Mouse (Mus musculus) lung, embryonic 14.5 days (tissue): ENCODE measurements at regions not wholly inside any gene's neighbourhood (a gene's known extent, or its start where the extent isn't known, plus 50 kb on each side); places are given as distances from the start of the nearest gene placed in this dataset.

ENCODE experiments used
- ATAC-seq: fragments of 200-750 bp; cut with Nextera tagmentation; 2 replicates; pipeline ENCODE4 v1.8.0; 2017; ENCODE audit warnings: mild to moderate bottlenecking, moderate TSS enrichment, moderate library complexity; ENCODE audit not compliant: insufficient read depth
- DNase-seq: peaks from one replicate; pipeline ENCODE4 v3.0.0-alpha.2; 2015
- H3K27ac ChIP-seq: fragments of 300-500 bp; sonication (generic); 2 replicates; pipeline ENCODE4 v1.5.1; 2014; ENCODE audit warnings: low read depth, mild to moderate bottlenecking, moderate library complexity
- H3K27me3 ChIP-seq: fragments of 300-500 bp; sonication (generic); 2 replicates; pipeline ENCODE4 v1.6.1; 2014; ENCODE audit warnings: low read length, control low read depth; ENCODE audit not compliant: insufficient read depth
- H3K36me3 ChIP-seq: fragments of 300-500 bp; sonication (generic); 2 replicates; pipeline ENCODE4 v1.6.1; 2014; ENCODE audit warnings: control low read depth; ENCODE audit not compliant: insufficient read depth
- H3K4me1 ChIP-seq: fragments of 300-500 bp; sonication (generic); 2 replicates; pipeline ENCODE4 v1.6.1; 2014; ENCODE audit warnings: antibody characterized with exemption, control low read depth; ENCODE audit not compliant: insufficient read depth
- H3K4me2 ChIP-seq: fragments of 300-500 bp; sonication (generic); 2 replicates; pipeline ENCODE4 v1.6.1; 2014; ENCODE audit warnings: mild to moderate bottlenecking
- H3K4me3 ChIP-seq: fragments of 300-500 bp; sonication (generic); 2 replicates; pipeline ENCODE4 v1.5.1; 2014; ENCODE audit warnings: low read depth, low read length
- H3K9ac ChIP-seq: fragments of 300-500 bp; sonication (generic); 2 replicates; pipeline ENCODE4 v1.6.1; 2014
- H3K9me3 ChIP-seq: fragments of 300-500 bp; sonication (generic); 2 replicates; pipeline ENCODE4 v1.6.1; 2016; ENCODE audit warnings: low read depth, low read length, control low read depth
- CTCF ChIP-seq: IDR thresholded peaks from 2 replicates; pipeline ENCODE4 v1.5.1; 2016; ENCODE audit warnings: antibody characterized with exemption, low read depth
- WGBS: fragments of 180-500 bp; shearing (Covaris S2); extraction: QIAGEN DNeasy Blood & Tissue Kit; methylation state at CpG from one replicate; pipeline ENCODE4 v1.1.7; 2014; 5-methylcytosine and 5-hydroxymethylcytosine counted together

DNA sequence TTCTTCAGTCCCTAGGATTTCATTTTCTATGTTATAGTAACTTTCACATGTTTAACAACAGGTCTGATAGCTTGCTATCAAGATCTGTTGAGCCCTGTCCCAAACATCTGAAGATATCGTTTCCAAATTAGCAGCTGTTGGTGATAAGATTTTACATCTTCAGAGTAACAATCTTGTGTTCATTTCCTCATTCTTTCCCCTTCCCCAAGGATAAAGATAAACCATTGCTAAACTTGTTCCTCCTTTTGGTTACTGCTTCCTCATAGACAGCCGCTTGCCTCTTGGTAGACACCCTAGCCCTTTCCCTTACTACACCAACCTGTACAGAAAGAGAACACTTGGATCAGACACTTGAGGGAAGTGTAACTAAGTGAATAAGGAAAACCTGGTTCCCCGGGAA is 58.6 kb downstream of the Kcnrg start:
- 74% methylated on average over 3 of the region's 3 CpGs for WGBS
- ATAC-seq (no peak), DNase-seq (no peak)
- Histone ChIP-seq H3K36me3 (no peaks in the 10 kb centered on the region), H3K9ac (no peak overlapping the region), H3K4me1 (no peaks in the 10 kb centered on the region), H3K4me3 (no peak overlapping the region), H3K4me2 (no peak overlapping the region), H3K27ac (no peak overlapping the region), H3K9me3 (no peaks in the 10 kb centered on the region), H3K27me3 (no peaks in the 10 kb centered on the region)
- no peak for TF ChIP-seq CTCF

DNA sequence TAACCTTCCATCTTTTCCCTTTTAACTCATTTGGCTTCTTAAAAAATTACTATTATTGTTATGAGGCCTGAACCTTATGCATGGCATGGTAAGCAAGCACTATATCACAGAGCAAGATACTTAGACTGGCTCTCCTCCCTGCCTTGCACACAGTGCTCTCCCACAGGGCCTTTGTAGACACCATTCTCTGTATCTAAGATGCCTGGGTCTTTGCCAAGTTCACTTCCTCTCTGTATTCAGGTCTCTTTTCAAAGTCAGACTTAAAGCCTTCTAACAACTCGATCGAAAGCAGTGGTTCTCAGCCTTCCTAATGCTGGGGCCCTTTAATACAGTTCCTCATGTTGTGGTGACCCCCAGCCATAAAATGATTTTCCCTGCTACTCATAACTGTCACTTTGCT is 65.9 kb downstream of the Kcnrg start:
- Histone ChIP-seq H3K27me3 (no peaks in the 10 kb centered on the region), H3K36me3 (no peaks in the 10 kb centered on the region), H3K27ac (no peak overlapping the region), H3K4me2 (no peak overlapping the region), H3K9me3 (no peaks in the 10 kb centered on the region), H3K4me3 (no peak overlapping the region), H3K9ac (no peak overlapping the region), H3K4me1 (no peaks in the 10 kb centered on the region)
- WGBS, result 55% methylated on average over 2 of the region's 2 CpGs
- ATAC-seq, result no peak
- no peak for TF ChIP-seq CTCF
- DNase-seq, result peak; percentile 31

DNA sequence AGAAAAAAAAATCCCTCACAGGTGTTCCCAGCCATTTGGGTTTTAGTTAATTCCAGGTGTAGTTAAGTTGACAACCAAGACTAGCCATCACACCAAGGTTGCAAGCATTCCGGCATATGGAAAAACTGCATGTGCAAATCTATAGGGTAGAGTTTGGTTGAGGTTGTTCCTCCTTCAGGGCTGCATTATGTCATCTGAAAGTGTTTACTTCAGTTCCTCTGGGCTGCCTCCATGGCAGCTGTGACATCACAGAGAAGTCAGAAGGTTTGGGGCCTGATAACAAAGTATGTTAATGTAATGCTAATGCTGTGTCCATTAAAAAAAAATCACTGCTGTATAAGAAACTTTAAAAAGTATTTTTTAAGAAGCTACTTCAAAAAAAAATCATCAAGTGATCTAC is 70.8 kb downstream of the Kcnrg start:
- no peak for TF ChIP-seq CTCF
- DNase-seq, result no peak
- Histone ChIP-seq H3K36me3 (no peaks in the 10 kb centered on the region), H3K9ac (no peak overlapping the region), H3K27me3 (no peaks in the 10 kb centered on the region), H3K4me3 (no peak overlapping the region), H3K27ac (no peak overlapping the region), H3K9me3 (no peaks in the 10 kb centered on the region), H3K4me2 (no peak overlapping the region), H3K4me1 (no peaks in the 10 kb centered on the region)
- ATAC-seq, result no peak
- 98% methylated on average over 1 of the region's 1 CpGs for WGBS

DNA sequence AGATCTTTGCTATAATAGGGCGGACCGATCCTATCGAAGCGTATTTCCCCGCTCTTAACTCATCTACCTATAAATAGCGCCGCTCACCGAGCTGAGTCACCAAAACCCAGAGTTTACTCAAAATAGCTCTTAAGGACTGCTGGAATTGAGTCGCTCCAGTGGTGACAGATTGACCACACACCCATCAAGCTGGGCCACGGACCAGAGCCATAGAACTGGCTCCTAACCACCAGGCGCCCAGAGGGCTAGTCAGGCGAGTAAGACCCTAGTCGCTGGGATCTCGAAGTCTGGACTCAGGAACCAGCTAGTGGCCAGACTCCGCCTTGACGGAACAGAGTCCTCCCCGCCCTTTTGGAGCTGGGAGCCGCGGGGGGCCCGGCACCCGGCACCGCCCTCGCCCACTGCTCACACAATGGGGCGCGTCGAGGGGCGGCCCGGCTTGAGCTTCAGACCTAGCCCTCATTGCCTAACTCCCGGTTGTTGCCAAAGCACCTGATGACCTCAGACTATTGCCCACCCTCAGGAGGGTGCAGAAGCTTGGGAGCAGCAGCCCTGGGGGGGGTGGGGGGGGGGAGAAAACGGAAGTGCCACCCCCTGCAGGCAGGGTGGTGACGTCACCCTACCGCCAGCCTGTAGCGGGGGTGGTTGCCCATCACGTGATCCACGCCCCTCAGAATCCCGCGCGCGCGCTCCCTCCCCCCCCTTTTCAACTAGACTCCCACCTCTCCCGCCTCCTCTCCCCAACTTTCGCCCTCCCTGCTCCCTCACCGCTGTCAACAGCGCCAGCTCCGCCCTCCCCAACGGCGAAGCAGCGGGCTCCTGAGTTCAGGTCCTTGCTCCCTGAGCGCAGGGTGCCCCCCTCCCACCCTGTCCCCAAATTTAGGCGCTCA is 73.8 kb downstream of the Kcnrg start:
- Histone ChIP-seq H3K4me1 (peaks cover 10% of the 10 kb centered on the region), H3K36me3 (no peaks in the 10 kb centered on the region), H3K4me2 (peak overlapping the region; percentile 96), H3K4me3 (peak overlapping the region; percentile 87), H3K27ac (peak overlapping the region; percentile 97), H3K9me3 (no peaks in the 10 kb centered on the region), H3K9ac (peak overlapping the region; percentile 88), H3K27me3 (peaks cover 20% of the 10 kb centered on the region)
- DNase-seq (peak; percentile 94), ATAC-seq (peak; percentile 67)
- WGBS, result 1% methylated on average over 42 of the region's 50 CpGs
- peak; percentile 35 for TF ChIP-seq CTCF

DNA sequence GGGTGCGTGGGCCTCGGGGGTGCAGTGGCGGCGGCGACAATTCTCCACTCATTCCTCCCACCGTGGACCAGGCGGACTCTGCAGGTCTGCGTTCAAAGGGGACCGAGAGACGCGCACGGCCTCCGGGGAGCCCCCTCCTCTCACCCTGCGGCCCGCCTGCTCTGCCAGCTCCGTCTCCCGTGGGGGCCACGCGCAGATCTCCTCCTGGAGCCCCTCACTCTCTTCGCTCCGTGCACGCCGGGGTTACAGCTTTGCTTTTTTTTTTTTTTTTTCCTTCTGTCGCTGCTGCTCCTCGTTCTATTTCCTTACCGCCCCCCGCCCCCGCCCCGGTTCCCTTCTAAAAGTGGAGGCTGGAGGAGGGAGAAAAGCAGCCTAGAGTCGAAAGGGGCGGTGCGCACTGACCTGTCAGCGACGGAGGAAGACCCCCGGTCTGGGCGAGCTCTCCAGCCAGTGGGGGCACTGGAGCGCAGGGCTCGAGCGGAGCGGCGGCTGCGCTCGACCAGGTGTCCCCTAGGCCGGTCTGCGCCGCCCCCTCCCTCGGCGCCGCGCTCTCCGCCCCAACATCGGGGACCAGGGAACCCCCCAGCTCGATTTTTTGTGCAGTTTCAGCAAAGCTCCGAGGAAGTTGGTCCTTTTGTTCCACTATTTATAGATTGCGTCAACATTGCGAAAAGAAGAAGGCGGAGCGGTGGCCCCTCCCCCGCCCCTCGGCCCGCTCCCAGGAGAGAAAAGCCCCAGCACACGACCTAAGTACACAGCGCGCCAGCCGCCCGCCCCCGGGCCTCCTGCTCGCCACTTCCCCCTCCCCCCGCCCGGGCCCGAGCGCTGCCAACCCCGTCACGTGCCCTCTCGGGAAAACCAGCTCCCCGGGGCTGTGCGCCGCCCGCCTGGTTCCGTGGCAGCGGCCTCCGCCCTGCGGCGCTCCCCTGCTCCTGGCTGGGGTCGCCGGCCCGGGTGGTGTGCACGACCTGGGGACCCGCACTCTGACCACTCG is 74.7 kb downstream of the Kcnrg start:
- Histone ChIP-seq H3K4me3 (peak overlapping the region; percentile 87), H3K27me3 (peaks cover 27% of the 10 kb centered on the region), H3K9me3 (no peaks in the 10 kb centered on the region), H3K4me2 (peak overlapping the region; percentile 96), H3K9ac (peak overlapping the region; percentile 88), H3K27ac (peak overlapping the region; percentile 97), H3K36me3 (no peaks in the 10 kb centered on the region), H3K4me1 (peaks cover 10% of the 10 kb centered on the region)
- DNase-seq (peak; percentile 86), ATAC-seq (peak; percentile 78)
- no peak for TF ChIP-seq CTCF
- WGBS, result under 1% methylated on average over 90 of the region's 90 CpGs

DNA sequence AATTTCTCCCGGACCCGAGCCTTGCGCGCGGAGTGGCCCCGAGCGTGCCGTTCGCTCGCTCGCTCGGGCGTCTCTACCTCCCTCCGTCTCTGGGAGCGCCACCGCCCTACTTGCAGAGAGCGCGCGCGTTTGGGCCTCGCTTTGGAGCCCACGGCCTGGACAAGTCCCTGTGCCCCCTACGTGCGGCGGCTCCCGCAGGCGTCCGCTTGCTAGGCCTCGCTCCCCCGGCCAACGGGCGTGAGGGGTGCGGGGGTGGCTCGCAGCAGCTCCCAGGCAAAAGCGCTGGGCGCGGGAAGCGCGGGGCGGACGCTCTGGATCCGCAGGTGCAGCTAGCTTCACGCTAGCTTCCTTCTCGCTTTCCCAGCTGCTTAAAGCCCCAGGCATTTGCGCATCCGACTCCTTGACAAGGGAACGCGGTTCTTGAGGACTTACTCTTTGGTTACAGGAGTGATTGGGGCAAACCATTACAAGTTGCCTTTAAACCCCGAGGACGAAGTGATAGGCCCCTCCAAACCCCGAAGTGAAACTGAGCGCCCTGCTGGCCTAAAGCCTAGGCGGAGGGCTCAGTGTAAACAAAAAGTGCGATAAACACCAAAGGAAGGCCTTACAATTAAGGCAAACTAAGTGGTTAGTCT is 75.6 kb downstream of the Kcnrg start:
- Histone ChIP-seq H3K9me3 (no peaks in the 10 kb centered on the region), H3K4me2 (peak overlapping the region; percentile 96), H3K4me1 (peaks cover 10% of the 10 kb centered on the region), H3K36me3 (no peaks in the 10 kb centered on the region), H3K27me3 (peaks cover 29% of the 10 kb centered on the region), H3K27ac (peak overlapping the region; percentile 97), H3K9ac (peak overlapping the region; percentile 88), H3K4me3 (peak overlapping the region; percentile 87)
- DNase-seq (peak; percentile 78), ATAC-seq (peak; percentile 58)
- TF ChIP-seq CTCF, result 0 out of 2 replicates have a peak, but pooled peaks have one; percentile 0
- under 1% methylated on average over 54 of the region's 54 CpGs for WGBS
